ENCODE assay signal across 10 mouse cellular contexts in the genomic region with DNA sequence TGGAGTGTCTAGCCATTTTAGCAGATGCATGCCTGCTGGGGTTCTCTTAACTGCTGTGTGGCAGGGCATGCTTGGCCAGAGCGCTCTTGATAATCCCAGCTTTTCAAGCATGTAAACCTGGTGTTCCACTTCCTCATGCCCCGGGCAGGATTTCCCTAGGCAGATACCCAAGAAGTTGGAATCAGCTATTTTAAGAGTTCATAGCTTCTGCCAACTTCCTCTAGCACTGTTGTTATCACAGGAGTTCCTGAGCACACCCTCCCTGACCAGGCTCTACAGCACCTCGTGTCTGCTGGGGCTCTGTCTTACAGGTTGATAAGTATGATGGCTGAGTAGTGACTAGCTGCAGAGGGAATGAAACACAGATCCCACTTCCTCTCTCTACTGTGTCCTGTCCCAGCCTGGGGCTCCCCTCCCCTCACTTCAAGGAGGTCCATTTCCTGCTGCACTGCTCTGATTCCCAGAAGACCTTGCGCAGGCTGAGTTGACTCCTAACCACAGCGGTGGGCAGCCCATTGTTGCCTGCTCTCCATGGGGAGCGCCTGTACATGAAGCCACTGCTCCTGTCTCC.
DNase-seq lines count a peak whose midpoint lies in the region; ATAC-seq and TF ChIP-seq lines count a peak whose summit lies in the region.
"Had no signal": no experiment of that assay in that cellular context is flagged by ENCODE, and none has a peak within 500 bp of the region (broad histone marks: within the 10 kb centered on the region; RNA-seq: fewer than 3 reads in every experiment).

No protein-coding gene starts in this region.

- H3K9me3 ChIP-seq in liver, embryonic 14.5 days (ENCODE audit: control insufficient read depth, low read length) = no peaks in the 10 kb centered on the region
- H3K9me3 ChIP-seq: neural tube, embryonic 13.5 days had no signal

- H3K4me1 ChIP-seq in liver, embryonic 14.5 days (replicated peaks; ENCODE audit: control insufficient read depth in 2 of 2, insufficient read depth in 2 of 2, low read length in 1 of 2) = peaks cover 10 to 21% of the 10 kb centered on the region in 2 experiments; a peak in 3 of 4 replicates
- H3K4me1 ChIP-seq in thymus, adult 2 months (replicated peaks; ENCODE audit: control insufficient read depth, insufficient read depth, low read length) = peaks cover 54% of the 10 kb centered on the region

- H3K4me2 ChIP-seq in liver, embryonic 14.5 days (ENCODE audit: low read depth) = no peak overlapping the region
- H3K4me2 ChIP-seq: neural tube, embryonic 13.5 days had no signal

- H3K9ac ChIP-seq in liver, embryonic 14.5 days (replicated peaks) = no peak overlapping the region
- H3K9ac ChIP-seq: neural tube, embryonic 13.5 days had no signal

- 9% methylated on average over 6 of the region's 6 CpGs for WGBS in liver, embryonic 14.5 days (ENCODE audit: insufficient replicate concordance)
- WGBS in thymus, adult 2 months = 17% methylated on average over 6 of the region's 6 CpGs

- H3K36me3 ChIP-seq in liver, embryonic 14.5 days (replicated peaks; ENCODE audit: control insufficient read depth, insufficient read depth, low read depth) = no peaks in the 10 kb centered on the region
- no peaks in the 10 kb centered on the region for H3K36me3 ChIP-seq in thymus, adult 2 months (ENCODE audit: control insufficient read depth, insufficient read depth, low read length)

- no peak for TF ChIP-seq EP300 in liver, embryonic 14.5 days (IDR thresholded peaks at IDR 0.05; ENCODE audit: low read depth)

- H3K27me3 ChIP-seq in liver, embryonic 14.5 days (ENCODE audit: control insufficient read depth, insufficient read depth, low read length) = no peaks in the 10 kb centered on the region
- H3K27me3 ChIP-seq in thymus, adult 2 months (ENCODE audit: control insufficient read depth, insufficient read depth, low read length) = no peaks in the 10 kb centered on the region
- H3K27me3 ChIP-seq: neural tube, embryonic 13.5 days had no signal

- TF ChIP-seq POLR2A in thymus, adult 2 months (IDR thresholded peaks at IDR 0.05; ENCODE audit: control insufficient read depth, extremely low read depth, insufficient read depth, low read length, poor library complexity) = peak; percentile 61; the same call in 1 of the 2 replicates

- ATAC-seq in liver, embryonic 14.5 days (ENCODE audit: insufficient read depth) = peak; percentile 81
- no peak for ATAC-seq in erythroid progenitor cell, adult 5-6 weeks (replicated peaks; ENCODE audit: low FRiP score, poor library complexity, severe bottlenecking)

- no peak for DNase-seq in gastrocnemius, adult 2 months
- DNase-seq in gastrocnemius, postnatal 10 days = no peak
- peak; percentile 27 to 51 for DNase-seq in heart, postnatal 36 days
- no peak for DNase-seq in liver, embryonic 14.5 days (ENCODE audit: low read depth in 3 of 3, low spot score in 3 of 3)
- peak; percentile 84 for DNase-seq in thymus, adult 2 months
- no peak for DNase-seq in layer of hippocampus, adult 9-10 months (ENCODE audit: low spot score)
- DNase-seq in right cerebral cortex, postnatal 25 days = no peak

- H3K27ac ChIP-seq in gastrocnemius, adult 2 months = peak overlapping the region; percentile 2
- no peak overlapping the region for H3K27ac ChIP-seq in liver, embryonic 14.5 days
- peak overlapping the region; percentile 77 for H3K27ac ChIP-seq in thymus, adult 2 months (ENCODE audit: control insufficient read depth, insufficient read depth, low read length)
- H3K27ac ChIP-seq: neural tube, embryonic 13.5 days had no signal

- no peak for TF ChIP-seq CTCF in gastrocnemius, adult 2 months (IDR thresholded peaks at IDR 0.05)
- TF ChIP-seq CTCF in liver, embryonic 14.5 days (IDR thresholded peaks at IDR 0.05; ENCODE audit: low read depth) = no peak
- TF ChIP-seq CTCF in thymus, adult 2 months (IDR thresholded peaks at IDR 0.05; ENCODE audit: borderline replicate concordance, control insufficient read depth, extremely low read depth, insufficient read depth, low read length, poor library complexity) = no peak

- intact Hi-C loops in gastrocnemius, adult 2 months (cut with DNase I) = loop anchor here (5.0 kb wide), 1 partner anchor 47 kb away; no protein-coding TSS in a partner anchor
- intact Hi-C loops in heart, postnatal 36 days (cut with DNase I) = loop anchor here (2.0 kb wide), 2 partner anchors 49 kb away; no protein-coding TSS in a partner anchor

- H3K4me3 ChIP-seq in gastrocnemius, adult 2 months = no peak overlapping the region
- no peak overlapping the region for H3K4me3 ChIP-seq in liver, embryonic 14.5 days (ENCODE audit: insufficient read depth in 1 of 2, low read depth in 2 of 2, low read length in 2 of 2)
- no peak overlapping the region for H3K4me3 ChIP-seq in thymus, adult 2 months (ENCODE audit: control insufficient read depth, insufficient read depth, low read length)
- H3K4me3 ChIP-seq: erythroblast, embryonic 14.5 days; neural tube, embryonic 13.5 days had no signal

Comparison
In these comparisons a context has a peak if more than half of its experiments do, and no peak if none do; other contexts are left out.
1. DNase-seq: peak in heart, postnatal 36 days (2 of 2) and thymus, adult 2 months (single experiment); none in gastrocnemius, adult 2 months (single experiment), gastrocnemius, postnatal 10 days (single experiment), liver, embryonic 14.5 days (0 of 3), layer of hippocampus, adult 9-10 months (single experiment) and right cerebral cortex, postnatal 25 days (single experiment).